Mouse (Mus musculus) liver, embryonic 16.5 days (tissue): ENCODE data around the gene Foxq1. TPM values are rescaled to one million over a fixed set of nuclear protein-coding genes. Genes with fewer than 3 reads are reported as not detected.

Experiments used
- ATAC-seq: fragments of 200-750 bp; cut with Nextera tagmentation; 2 replicates; pipeline ENCODE4 v1.8.0; 2017; ENCODE audit warnings: low read depth, mild to moderate bottlenecking, moderate number of reproducible peaks, moderate library complexity
- H3K27ac ChIP-seq: fragments of 300-500 bp; sonication (generic); 2 replicates; pipeline ENCODE4 v1.5.1; 2014; ENCODE audit warnings: mild to moderate bottlenecking, low read length
- H3K27me3 ChIP-seq: fragments of 300-500 bp; sonication (generic); 2 replicates; pipeline ENCODE4 v1.6.1; 2014; ENCODE audit warnings: low read depth, low read length, mixed read lengths; ENCODE audit not compliant: control insufficient read depth, insufficient read depth
- H3K36me3 ChIP-seq: fragments of 300-500 bp; sonication (generic); 2 replicates; pipeline ENCODE4 v1.6.1; 2014; ENCODE audit warnings: mild to moderate bottlenecking; ENCODE audit not compliant: control insufficient read depth, insufficient read depth
- H3K4me1 ChIP-seq: fragments of 300-500 bp; sonication (generic); 2 replicates; pipeline ENCODE4 v1.6.1; 2014; ENCODE audit warnings: low read depth, low read length, mixed read lengths; ENCODE audit not compliant: control insufficient read depth
- H3K4me2 ChIP-seq: fragments of 300-500 bp; sonication (generic); 2 replicates; pipeline ENCODE4 v1.6.1; 2014; ENCODE audit warnings: low read depth, low read length, mixed read lengths
- H3K4me3 ChIP-seq: fragments of 300-500 bp; sonication (generic); 2 replicates; pipeline ENCODE4 v1.5.1; 2014; ENCODE audit warnings: low read depth, mild to moderate bottlenecking, low read length
- H3K9ac ChIP-seq: fragments of 300-500 bp; sonication (generic); 2 replicates; pipeline ENCODE4 v1.6.1; 2014; ENCODE audit warnings: low read depth, low read length
- H3K9me3 ChIP-seq: fragments of 300-500 bp; sonication (generic); replicated peaks from 2 replicates; pipeline ENCODE4 v1.6.1; 2016; ENCODE audit warnings: low read length; ENCODE audit not compliant: control insufficient read depth
- WGBS: fragments of 180-500 bp; shearing (Covaris S2); extraction: QIAGEN DNeasy Blood & Tissue Kit; methylation state at CpG from one replicate; pipeline ENCODE4 v1.1.7; 2014; ENCODE audit not compliant: insufficient replicate concordance; 5-methylcytosine and 5-hydroxymethylcytosine counted together
- polyA plus RNA-seq: library from polyadenylated mRNA; unstranded; fragments of >200 nt; fragmentation: Nextera tagmentation; extraction: Ambion mirVana; gene quantifications from 2 replicates; pipeline ENCODE4 v1.2.1, GENCODE M21; 2015

Foxq1 gene
- polyA plus RNA-seq, 1 experiment from 2014 or later, result 0.98 TPM

DNA sequence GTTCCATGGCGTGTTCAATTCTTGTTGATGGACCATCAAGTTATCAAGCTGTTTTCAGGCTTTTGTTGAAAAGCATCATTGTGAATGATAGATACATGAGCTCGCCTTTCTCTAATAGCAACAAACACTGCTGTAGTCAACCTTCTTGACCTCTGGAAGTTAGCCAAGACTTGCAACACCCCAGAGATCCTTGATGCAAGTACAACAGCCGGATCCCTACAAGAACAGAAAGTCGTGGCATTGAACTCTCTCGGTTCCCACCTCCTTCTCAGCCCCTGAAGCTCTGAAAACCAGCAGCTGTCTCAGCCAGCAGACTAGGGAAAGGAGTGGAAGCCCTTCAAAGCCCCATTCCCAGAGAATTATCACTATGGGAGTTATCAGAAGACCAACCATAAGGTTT lies 31.4 kb downstream of the Foxq1 start:
- Histone ChIP-seq H3K4me2 (no peak overlapping the region), H3K4me3 (no peak overlapping the region), H3K27me3 (no peaks in the 10 kb centered on the region), H3K4me1 (no peaks in the 10 kb centered on the region), H3K9ac (no peak overlapping the region), H3K36me3 (no peaks in the 10 kb centered on the region), H3K27ac (no peak overlapping the region), H3K9me3 (no peaks in the 10 kb centered on the region)
- ATAC-seq, result no peak
- 45% methylated on average over 5 of the region's 5 CpGs for WGBS

DNA sequence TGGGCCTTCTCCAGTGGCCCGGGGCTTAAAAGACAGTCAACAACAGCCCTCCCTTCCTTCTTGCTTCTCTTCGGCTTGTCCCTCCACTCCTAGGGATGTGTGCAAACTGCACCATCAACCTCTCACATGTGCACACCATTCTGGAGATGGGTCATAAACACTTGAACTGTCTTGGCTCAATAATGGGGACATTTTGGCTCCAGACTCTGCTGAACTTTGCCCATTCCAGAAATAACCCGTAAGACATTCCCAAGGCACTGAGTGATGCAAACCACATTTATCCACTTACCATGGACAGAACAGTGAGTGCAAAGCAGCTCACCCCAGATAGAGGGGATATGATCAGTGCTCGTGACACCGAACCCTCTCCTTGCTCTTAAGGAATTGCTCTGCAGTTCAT lies 43.6 kb downstream of the Foxq1 start:
- 69% methylated on average over 5 of the region's 5 CpGs for WGBS
- H3K27me3 ChIP-seq, result no peaks in the 10 kb centered on the region
- no peak for ATAC-seq
- H3K9me3 ChIP-seq, result no peaks in the 10 kb centered on the region
- no peak overlapping the region for H3K4me2 ChIP-seq
- no peaks in the 10 kb centered on the region for H3K36me3 ChIP-seq
- H3K4me3 ChIP-seq, result no peak overlapping the region
- no peak overlapping the region for H3K27ac ChIP-seq
- no peaks in the 10 kb centered on the region for H3K4me1 ChIP-seq
- no peak overlapping the region for H3K9ac ChIP-seq

DNA sequence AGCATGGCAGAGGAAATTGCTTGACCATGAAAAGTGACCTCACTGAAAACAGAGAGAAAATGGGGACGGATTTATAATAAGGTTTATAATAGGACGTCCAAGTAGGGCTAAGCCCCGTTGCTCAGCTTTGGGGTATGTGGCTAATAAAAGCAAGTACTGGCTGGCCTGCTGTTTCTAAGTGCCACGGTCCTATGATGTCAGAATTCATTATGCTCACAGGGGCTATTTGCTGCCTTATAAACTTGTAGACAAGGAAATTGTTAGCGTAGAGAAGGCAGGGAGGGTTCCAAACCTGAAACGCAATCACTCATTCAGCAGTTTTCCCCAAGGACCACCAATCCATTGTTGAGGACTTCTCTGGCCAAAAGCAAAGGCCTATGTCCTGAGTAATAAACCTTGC lies 48.0 kb downstream of the Foxq1 start:
- Histone ChIP-seq H3K9ac (no peak overlapping the region), H3K4me3 (no peak overlapping the region), H3K27me3 (no peaks in the 10 kb centered on the region), H3K4me2 (no peak overlapping the region), H3K27ac (no peak overlapping the region), H3K9me3 (no peaks in the 10 kb centered on the region), H3K4me1 (no peaks in the 10 kb centered on the region), H3K36me3 (no peaks in the 10 kb centered on the region)
- no peak for ATAC-seq
- 71% methylated on average over 6 of the region's 6 CpGs for WGBS

Other genes starting within 250 kb of the Foxq1 start
- not detected in 2 replicates for gene A530084C06Rik, start 3.2 kb downstream of the Foxq1 start, polyA plus RNA-seq
- gene Foxf2, start 69.7 kb downstream of the Foxq1 start, polyA plus RNA-seq, result 0.06 TPM in 1 of 2 replicates, not detected in the other